Mouse (Mus musculus) lung, postnatal 4 days (tissue): ENCODE measurements around the gene Slc16a13.
"Not testable (repeated sequence)": the region's sequence is repeated elsewhere in the genome, so short reads cannot be mapped to it uniquely, and the experiment has no call there.

ENCODE experiments used
- DNase-seq, 2 experiments: peaks; one replicate each; pipeline ENCODE4 v3.0.0; 2021

Slc16a13 gene

DNA sequence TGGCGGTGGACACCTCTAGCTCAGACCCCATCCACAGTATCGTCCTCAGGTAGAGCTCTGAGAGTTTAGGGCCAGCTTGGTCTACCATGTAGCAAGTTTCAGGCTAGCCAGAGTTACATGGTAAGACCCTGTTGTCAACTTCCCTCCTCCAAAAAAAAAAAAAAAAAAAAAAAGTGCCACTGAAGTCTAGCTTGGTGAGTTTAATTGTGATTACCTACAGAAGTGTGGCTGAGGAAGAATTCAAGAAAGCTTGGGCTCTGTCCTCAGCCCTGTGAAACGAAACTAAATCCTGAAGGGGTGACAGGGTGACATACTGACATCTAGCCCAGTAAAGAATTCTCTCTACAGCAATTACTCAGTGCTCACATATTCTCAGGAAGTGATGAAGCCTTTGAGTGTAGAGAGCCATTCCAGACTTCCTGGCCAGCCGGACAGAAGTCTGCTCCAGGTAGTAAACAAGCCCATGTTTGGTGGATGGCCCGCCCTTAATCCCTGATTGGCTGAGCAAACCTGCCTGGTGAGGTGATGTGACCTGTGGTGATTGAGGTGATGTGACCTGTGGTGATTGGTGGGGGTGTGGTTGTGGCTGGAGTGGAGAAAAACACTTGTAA lies 12.0 kb downstream of the Slc16a13 start:
- peak in 1 of 2 experiments; percentile 38 for DNase-seq

GRCm38 (mm10) chr11:70207283-70207682 lies 13.6 kb downstream of the Slc16a13 start:
- DNase-seq, result no peak

DNA sequence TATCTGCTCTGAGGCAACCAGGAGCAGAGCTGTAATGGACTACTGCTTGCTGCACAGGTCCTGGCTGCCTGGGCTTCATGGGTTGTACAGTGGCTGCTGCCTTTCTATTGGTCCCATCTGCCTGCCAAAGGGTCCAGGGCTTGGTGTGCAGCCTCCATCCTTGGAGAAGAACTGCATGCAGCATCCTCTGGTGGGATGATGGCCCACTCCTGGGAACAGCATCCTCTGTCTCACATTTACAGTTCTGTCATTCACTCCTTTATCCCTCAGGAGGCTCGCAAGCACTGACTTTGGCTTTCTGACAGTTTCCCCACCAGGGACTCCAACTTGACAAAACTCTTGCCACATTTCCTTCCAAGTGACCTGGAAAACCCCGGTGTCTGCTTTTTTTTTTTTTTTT lies 14.1 kb downstream of the Slc16a13 start:
- DNase-seq, result no peak

- peak; percentile 83 to 88 for DNase-seq
These were observed 19.2 kb downstream of the Slc16a13 start for GRCm38 (mm10) chr11:70201691-70202090.

- peak in 1 of 2 experiments; percentile 26 for DNase-seq
These were observed 20.7 kb downstream of the Slc16a13 start for GRCm38 (mm10) chr11:70200036-70200608.

- DNase-seq, result no peak
These were observed 21.8 kb downstream of the Slc16a13 start for GRCm38 (mm10) chr11:70199107-70199506.

GRCm38 (mm10) chr11:70198332-70198731 lies 22.5 kb downstream of the Slc16a13 start:
- no peak for DNase-seq

GRCm38 (mm10) chr11:70193354-70194285 lies 27.2 kb downstream of the Slc16a13 start:
- DNase-seq, result peak; percentile 40 to 51

DNA sequence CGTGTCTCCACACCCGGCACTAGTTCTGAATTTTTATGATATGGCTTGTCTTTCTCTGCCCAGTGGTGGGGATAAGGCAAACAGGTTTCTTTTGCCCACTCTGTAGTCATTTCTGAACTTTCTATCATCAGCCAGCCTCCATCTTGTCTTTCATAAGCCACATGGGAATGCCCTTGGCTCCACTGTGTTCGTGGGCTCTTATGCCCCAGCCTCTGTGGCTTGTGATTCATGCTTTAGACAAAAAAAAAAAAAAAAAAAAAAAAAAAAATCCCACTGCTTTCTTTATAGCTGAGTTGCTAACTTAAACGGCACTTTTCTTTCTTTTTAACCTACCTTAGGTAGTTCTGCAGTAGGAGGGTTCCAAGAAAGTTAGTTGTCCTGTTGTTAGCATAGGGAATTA lies 28.7 kb downstream of the Slc16a13 start:
- DNase-seq, result no peak

DNA sequence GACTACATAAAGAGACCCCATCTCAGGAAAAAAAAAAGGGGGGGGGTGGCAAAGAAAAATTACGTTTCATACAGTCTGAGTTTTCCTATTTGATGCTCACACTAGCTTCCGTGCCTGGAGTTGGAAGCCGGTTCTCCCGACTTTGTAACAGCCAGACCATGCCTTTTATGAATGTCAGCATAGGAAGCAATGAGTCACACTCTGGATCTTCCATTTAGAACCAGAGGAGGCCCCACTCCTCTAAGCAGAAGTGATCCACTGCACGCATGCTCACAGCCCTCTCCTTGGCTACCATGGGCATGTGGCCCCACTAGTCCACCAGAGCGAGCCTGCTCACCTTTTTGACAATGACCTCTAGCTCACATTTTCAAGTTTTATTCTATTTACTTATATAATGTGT lies 29.7 kb downstream of the Slc16a13 start:
- DNase-seq, result no peak

- DNase-seq, result no peak
These were observed 31.3 kb downstream of the Slc16a13 start for GRCm38 (mm10) chr11:70189319-70190134.

DNA sequence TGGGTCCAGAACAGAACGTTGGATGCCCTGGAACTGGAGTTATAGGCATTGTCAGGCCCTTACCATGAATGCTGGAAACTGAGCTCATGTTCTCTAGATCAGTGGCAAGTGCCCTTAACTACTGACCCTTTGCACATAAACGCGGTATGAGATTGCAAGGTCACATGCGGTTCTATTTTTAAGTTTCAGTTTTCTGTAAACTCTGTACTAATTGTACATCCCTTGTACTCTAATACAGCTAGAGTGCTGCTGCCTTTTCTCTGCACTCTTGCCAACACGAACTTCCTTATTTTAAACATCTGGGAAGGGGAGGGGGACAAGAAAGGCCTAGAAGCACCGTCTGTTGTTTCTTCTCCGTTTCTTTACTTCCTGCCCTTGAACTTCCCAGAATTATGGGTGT lies 35.7 kb downstream of the Slc16a13 start:
- no peak for DNase-seq

- no peak for DNase-seq
These were observed 40.4 kb downstream of the Slc16a13 start for GRCm38 (mm10) chr11:70180496-70180895.

- DNase-seq, result peak in 1 of 2 experiments; percentile 31
These were observed 41.5 kb downstream of the Slc16a13 start for GRCm38 (mm10) chr11:70179401-70179800.

DNA sequence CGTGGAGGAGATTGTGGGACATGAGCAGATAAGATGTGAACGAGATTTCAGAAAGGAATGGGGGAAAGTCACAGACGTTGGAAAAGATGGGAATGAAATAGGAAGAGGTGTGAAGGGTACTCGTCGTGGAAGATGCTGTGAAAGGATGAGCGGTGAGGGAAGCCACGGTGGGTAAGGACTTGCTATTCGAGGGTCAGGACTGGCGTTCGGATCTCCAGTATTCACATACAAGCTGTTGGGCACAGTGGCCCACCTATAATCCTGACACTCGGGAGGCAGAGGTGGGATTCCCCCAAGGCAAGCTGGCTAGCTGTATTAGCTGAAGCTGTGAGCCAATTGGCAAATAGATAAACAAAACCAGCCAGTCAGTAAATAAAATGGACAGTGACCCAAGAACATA lies 42.1 kb downstream of the Slc16a13 start:
- no peak for DNase-seq

DNA sequence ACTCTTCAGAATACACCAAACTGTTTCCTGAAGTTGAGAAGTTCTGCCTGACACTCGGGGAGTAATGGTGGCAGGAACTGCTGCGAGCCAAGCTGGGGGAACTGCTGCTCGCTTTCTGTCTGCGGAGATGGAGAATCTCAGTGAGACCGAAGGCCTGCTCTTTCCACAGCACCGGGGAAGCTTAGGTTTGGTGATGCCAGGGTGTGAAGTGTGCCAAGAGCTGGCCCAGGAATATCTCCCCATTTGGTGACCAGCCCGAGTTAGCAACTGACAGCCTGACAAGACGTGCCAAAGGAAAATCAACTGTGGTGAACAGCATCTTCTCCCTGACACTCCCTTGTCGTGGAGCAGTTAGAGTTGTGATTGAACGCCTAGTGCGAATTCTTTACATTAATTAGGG lies 42.6 kb downstream of the Slc16a13 start:
- no peak for DNase-seq

DNA sequence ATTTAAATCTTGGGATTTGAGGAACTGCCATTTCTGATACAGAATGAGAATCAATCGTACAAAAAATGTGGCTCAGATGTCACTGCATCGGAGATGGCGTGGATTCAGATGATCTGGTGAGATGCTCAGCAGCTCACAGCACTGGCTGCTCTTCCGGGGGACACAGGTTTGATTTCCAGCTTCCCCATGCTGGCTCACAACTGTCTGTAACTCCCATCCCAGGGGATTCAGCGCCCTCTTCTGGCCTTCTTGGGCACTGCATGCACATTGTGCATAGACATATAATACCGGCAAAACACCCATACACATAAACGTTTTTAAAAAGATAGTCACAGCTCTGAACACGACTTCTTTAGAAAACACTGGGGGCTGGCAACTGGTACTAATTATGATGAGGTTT lies 43.2 kb downstream of the Slc16a13 start:
- peak in 1 of 2 experiments; percentile 16 for DNase-seq

DNA sequence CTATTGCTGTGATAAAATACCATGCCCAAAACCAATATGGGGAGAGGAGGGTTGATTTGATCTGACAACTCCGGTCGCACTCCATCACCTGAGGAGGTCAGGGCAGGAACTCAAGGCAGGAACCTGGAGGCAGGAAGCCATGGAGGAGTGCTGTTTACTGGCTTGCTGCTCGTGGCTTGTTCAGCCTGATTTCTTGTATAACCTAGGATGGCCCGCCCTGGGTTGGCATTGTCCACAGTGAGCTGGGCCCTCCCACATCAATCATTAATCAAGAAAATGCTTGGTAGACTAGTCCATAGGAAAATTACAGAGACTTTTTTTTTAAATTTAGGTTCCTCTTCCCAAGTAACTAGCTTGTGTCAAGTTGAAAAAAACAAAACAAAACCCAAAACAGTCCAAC lies 46.4 kb downstream of the Slc16a13 start:
- no peak for DNase-seq

- DNase-seq, result no peak
These were observed 48.6 kb downstream of the Slc16a13 start for GRCm38 (mm10) chr11:70172298-70172697.

DNA sequence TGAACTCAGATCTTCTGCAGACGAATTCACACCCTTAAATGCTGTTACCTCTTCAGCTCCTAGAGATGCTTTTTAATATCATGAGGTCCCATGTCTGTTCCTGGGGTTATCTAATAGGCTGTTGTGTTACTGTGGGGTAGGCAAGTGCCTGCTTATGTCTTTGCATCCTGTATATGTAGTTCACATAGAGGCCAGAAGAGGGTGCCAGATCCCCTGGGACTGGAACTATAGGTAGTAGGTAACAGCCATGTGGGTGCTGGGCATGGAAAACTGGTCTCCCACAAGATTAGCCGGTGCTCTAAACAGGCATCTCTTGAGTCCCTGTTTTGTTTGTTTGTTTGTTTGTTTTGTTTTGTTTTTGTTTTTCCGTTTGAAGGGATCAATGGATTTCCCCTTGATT lies 49.0 kb downstream of the Slc16a13 start:
- DNase-seq, result peak in 1 of 2 experiments; percentile 51

- DNase-seq, result no peak
These were observed 49.7 kb downstream of the Slc16a13 start for GRCm38 (mm10) chr11:70171181-70171580.

DNA sequence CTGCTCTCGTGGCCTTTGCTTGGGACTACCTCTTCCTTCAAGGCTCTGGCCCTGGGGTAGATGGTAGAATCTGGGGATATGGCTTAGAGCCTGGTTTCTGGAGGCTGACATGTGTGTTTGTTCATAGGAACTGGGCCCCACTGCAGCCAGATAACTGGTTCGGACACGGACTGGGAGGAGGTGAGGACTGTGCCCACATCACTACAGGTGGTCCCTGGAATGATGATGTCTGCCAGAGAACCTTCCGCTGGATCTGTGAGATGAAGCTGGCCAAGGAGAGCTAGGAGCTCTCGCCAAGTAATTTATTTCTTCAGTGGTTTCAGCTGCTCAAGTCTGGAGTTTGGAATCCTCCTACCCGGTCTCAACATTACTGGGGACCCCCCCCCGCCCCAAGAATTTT lies 50.6 kb downstream of the Slc16a13 start:
- DNase-seq, result no peak

- DNase-seq, result not testable (repeated sequence)
These were observed 51.4 kb downstream of the Slc16a13 start for GRCm38 (mm10) chr11:70169471-70169870.
